Mouse (Mus musculus): ENCODE results near the gene Sde2. TPM values are rescaled to one million over a fixed set of nuclear protein-coding genes. Genes with fewer than 3 reads are reported as not detected.
"Not testable (repeated sequence)": the region's sequence is repeated elsewhere in the genome, so short reads cannot be mapped to it uniquely, and the experiment has no call there.

Sde2 gene
- total RNA-seq, 2 experiments from 2014 or later: 21.5 to 22.9 TPM

DNA sequence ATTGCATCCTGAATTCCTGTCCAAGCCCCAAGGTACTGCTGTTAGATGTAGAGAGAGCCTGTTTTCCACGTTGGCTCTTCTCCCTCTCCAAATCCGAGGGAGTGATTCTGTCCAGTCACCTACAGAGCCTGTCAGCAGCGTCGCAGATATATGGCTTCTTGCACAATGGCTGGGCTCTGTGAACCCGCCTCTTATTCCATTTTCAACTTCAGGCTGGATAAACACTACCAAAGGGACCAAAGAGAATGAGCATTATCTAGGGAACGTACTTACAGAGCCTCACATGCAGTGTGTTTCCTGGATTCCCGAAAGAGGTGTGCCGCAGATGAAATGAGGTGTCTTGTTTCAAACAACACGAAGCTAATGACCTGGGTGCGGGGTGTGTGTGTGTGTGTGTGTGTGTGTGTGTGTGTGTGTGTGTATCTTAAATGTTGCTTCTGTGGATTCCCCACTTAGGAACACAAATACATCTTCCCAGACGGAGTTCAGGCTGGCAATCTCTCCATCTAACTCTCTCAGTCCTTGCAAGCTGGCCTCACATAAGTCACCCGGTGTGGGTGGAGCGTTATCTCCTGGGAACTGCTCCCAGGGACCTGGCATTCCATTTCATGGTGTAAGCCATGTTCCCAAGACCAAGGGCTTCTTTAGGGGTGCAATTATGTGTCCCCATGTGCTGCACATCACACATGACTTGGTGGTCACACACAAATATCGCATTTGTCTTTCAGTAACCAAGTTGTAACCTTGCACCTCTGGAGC is 20.2 kb upstream of the Sde2 start:
- DNase-seq (ENCODE audit: low spot score in 2 of 2): no peak

DNA sequence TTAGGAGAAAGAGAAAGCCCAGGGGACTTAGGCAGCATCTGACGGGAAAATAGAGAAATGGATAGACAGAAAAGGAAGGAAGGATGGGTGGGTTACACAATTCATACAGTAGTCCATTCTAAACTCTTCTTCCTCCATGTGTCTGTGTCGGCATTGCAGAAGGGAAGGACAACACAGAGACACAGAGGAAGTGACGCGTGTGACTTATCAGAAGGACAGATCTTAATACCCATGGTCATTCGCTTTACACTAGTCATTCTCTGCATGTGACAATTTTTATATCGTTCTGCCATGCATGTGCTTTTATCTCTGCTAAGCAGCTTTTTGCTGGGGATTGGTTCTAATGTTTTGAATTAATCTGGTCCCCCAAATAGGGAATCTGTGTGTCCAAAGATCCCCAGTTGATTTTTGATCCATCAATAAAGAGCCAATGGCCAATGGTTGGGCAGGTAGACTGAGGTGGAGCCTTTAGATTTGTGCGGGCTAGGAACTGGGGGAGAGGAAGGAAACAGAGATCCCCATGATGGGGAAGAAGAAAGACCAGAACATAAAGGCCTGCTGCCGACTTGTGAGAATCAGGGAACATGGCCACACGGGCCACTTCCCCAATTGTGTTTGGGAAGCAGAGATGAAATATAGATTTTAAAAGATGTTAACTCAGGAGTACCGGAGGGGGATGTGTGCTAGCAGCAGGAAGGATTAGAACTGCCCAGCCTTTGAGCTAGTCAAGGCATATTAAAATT is 15.5 kb upstream of the Sde2 start:
- DNase-seq (ENCODE audit: low spot score in 2 of 2): no peak

DNA sequence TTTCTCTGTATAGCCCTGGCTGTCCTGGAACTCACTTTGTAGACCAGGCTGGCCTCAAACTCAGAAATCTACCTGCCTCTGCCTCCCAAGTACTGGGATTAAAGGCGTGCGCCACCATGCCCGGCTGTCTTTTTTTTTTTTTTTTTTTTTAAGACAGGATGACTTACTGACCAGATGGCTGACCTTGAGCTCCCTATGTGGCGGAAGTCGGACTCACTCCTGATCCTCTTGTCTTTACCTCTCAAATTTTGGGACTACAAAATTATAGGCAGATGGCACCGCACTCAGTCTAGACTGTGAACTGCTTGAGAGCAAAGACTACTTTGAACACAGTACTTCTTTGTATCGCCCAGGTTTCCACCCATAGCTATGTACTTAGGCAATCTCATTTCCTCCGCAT is 14.5 kb upstream of the Sde2 start:
- not testable (repeated sequence) for DNase-seq (ENCODE audit: low spot score in 2 of 2)

DNA sequence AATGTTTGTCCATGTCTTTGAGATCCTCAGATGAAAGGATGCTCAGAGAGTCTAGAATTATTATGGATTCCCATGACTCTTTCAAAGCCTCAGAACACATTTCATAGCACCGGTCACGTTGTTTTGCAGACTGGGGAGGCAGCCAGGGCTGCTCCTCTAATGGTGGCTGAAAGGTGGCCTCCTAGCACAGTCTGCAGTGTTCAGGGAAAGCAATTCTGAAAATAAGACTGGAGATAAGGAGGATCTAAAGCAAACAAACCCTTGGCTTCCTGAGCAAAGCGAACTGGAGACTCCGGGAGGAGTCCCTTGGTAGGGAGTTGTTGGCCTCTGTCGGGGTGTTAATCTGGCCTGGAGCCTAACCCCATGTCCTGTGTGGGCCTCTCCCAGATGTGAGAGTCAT is 13.7 kb upstream of the Sde2 start:
- no peak for DNase-seq (ENCODE audit: low spot score in 2 of 2)

DNA sequence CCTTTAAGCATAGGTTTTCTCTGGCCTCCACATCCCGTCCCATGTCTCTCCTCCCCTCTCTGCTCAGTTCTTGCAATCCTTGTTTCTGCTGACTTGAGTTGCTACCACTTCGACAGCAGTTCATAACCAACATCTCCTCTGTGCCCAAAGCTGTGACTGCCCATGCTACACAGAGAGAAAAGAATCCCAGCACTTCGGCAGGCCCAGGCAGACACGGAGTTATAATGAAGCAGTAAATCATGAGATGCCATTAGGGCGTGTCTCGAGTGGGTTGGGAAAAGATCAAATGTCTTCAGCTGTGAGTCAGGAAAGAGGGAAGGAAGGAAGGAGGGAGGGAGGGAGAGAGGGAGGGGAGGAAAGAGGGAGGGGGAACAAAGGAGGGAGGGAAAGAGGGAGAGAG is 12.9 kb upstream of the Sde2 start:
- no peak for DNase-seq (ENCODE audit: low spot score in 2 of 2)

DNA sequence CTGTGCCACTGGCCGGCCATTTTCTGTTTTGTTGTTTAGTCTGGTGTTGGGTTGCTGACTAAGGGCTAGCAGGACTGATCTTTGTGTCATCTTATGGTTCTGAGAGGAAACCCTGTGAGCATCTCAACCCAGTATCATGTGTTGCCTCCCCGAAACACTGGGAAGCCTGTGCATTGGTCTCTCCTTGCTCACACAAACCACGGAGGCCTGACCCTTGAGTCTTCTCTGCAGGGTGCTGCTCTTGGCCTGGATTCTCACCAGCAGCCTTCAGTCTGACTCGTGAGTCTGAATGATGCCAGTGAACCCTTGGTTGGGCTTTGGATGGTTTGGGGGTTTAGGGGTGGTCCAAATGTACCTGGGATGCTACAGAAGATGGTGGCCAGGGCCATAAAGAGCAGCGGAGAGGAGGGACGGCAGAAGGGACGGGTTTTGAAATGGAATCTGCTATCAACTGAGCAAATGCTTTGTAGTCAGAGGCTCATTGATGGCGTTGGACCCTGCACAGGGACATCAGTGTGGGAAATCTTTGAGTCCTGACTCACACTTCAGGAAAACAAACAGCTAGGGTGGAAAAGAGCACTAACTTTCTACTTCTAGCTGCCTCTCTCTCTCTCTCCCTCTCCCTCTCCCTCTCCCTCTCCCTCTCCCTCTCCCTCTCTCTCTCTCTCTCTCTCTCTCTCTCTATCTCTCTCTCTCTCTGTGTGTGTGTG is 11.6 kb upstream of the Sde2 start:
- no peak for DNase-seq (ENCODE audit: low spot score in 2 of 2)

DNA sequence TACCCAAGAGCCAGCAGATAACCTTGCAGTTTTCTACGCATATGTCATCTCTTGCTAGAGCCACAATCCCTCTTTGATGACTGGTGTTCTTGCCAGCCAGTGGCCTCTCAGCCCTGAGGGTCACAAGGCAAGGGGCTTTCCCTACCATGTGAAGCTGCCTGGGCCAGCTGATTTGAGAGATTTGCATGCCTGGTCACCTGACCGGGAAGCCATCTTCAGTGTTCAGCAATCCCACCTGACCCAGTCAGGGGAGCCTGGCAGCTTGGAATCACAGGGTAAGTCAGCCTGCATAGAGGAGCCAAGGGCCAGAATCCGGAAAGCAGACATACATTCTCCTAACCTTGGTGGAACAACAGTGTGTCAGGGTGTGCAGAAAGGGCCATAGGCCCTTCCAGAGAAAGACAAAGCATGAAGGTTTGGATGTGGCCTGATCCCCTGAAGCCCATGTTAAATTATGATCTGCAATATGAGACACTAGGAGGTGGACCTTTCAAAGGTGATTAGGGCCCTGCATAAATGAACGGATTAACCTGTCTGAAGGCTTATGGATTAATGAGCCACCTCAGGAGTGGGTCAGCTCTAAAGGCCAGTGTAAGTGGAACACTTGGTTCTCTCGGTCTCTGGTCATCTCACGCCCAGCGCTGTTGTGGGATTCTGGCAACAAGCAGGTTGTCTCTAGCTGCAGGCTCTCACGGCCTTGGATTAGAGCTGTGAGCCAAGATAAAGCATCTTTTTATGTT is 9.2 kb upstream of the Sde2 start:
- peak in 1 of 2 experiments; percentile 17 for DNase-seq (ENCODE audit: low spot score in 2 of 2)

DNA sequence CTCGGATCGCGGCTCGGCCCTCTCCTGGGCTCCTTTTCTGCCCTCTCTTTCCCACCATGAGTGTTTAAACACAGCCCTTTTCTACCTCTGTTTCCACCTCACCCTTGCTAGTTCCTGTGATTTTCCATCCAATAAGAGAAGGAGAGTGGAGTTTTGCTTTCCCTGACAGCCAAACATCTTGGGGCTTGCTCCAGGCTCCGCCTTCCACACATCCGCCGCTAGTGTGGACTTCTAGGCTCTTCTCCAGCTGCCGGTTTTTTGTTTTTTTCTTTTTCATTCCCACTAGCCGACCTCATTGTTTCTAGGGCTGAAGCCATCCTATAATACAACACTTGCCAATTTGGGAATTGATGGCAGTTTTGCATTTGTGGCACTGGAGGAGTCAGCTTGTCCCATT is 2.8 kb upstream of the Sde2 start:
- DNase-seq (ENCODE audit: low spot score in 2 of 2): peak; percentile 53 to 59

DNA sequence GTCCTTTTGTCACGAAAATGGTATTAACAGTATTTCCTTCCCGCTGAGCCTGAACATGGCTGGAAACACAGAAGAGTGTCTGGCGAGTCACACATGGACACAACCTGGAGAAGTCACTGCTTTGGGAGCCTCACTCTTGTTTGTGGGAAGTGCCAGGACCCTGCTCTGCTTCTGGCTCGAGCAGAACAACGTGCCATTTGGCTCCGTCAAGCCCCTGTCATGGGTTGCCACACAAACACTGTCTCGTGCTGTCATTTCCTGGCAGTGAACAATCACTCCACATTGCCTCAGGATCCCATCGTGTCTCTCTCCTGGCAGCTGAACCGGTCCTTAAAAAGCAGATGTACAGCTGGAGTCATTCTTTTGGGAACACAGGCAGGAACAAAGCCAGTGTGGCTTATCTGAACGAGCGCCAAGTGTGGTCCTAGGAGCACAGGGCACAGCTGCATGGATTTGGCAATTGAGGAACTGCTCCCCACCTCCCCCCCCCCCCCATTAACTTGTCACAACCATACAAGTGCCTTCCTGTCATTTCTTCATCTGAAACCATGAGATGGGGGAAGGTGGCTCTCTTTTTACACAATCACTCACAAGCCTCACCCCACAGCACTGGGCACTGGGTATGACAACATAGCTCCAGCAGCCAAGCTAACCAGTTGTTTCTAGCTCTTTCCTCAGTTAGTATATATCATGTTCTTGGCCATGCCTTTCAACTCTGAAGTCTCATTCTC is 2.3 kb upstream of the Sde2 start:
- peak; percentile 52 for DNase-seq (ENCODE audit: low spot score in 2 of 2)

DNA sequence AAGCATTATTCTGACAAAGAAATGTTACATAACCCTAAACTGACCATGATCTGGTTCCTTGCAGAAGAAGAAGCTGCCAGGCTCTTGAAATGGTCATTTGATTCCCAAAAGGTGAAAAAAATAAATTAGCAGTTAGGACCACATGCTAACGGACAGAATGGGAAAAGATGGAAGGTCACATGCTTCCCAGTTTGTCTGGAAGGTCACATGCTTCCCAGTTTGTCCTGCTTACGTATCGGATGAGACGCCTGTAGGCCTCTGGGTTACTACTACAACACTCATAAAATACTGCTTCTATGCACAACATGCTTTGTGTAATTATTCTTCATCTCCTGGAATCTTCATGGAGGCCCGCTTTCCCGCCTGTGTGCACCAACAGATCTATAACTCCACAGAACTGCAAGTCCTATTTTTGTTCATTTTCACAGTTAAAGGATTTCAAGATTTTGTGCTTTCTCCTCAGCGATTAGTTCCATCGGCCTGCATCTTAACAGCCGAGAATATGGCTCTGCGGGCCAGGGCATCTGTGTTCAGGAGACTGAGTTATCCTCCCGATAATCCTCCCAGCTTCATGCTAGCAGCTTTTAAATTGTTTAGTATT is 1.1 kb upstream of the Sde2 start:
- DNase-seq (ENCODE audit: low spot score in 2 of 2): no peak

DNA sequence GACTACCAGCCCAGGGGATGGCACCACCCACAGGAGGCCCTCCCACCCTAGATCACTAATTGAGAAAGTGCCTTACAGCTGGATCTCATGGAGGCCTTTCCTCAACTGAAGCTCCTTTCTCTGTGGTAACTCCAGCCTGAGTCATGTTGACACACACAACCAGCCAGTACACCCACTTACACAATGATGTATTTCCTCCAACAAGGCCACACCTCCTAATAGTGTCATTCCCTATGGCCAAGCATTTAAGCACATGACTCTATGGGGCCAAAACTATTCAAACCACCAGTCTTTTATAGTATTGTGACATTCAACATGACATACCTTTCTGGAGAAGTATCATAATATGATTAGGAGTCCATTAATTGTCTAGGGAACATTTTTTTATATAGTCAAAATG is 7.8 kb downstream of the Sde2 start:
- no peak for DNase-seq (ENCODE audit: low spot score in 2 of 2)

DNA sequence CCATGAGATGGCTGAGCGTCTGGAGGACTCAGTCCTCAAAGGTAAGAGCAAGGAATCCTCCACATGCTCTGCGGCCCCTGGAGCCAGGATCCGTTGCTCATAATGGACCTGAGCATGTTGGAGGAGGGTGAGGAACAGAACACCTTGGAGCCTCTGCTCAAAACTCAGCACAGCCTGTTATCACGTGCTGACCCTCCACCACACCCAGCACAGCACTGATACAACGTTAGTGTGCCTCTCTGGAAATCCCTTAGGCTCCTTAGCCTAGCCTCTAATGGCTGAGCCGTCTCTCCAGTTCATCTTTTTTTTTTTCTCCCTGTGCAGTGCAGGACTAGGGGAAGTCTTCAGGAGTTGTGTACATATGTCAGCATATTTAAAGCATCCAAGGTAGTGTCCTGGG is 9.1 kb downstream of the Sde2 start:
- no peak for DNase-seq (ENCODE audit: low spot score in 2 of 2)

DNA sequence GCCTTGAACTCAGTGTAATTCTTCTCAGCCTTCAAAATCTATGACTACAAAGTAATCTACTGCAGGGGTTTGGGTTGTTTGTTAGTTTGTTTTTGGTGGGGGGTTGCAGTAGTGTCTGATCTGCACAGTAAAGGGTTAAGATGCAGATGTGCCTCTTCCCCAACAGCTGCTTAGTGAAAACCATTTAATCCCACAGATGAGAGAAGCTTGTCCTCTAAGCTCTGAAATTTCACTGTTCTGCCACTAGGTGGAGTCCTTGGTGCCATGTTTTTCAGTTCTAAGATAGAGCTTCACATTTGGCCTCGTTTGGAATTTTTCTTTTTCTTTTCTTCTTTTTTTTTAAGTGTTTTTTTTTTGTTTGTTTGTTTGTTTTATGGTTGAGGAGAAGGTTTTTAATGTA is 12.7 kb downstream of the Sde2 start:
- no peak for DNase-seq (ENCODE audit: low spot score in 2 of 2)

DNA sequence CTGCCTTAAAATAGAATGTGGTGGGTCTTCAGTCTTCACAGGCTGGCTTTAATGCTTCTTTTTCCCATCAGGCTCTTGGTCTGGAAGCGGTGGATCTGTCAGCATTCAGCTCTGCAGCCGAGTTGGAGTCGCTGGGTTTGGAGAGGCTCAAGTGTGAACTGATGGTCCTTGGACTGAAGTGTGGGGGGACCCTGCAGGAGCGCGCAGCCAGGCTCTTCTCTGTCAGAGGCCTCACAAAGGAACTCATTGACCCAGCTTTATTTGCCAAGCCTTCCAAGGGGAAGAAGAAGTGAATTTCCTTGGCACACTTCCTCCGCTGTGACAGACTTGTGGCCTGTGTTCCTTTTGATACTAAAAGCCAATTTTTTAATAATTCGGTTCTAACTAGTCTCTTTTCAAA is 15.1 kb downstream of the Sde2 start:
- DNase-seq (ENCODE audit: low spot score in 2 of 2): no peak

DNA sequence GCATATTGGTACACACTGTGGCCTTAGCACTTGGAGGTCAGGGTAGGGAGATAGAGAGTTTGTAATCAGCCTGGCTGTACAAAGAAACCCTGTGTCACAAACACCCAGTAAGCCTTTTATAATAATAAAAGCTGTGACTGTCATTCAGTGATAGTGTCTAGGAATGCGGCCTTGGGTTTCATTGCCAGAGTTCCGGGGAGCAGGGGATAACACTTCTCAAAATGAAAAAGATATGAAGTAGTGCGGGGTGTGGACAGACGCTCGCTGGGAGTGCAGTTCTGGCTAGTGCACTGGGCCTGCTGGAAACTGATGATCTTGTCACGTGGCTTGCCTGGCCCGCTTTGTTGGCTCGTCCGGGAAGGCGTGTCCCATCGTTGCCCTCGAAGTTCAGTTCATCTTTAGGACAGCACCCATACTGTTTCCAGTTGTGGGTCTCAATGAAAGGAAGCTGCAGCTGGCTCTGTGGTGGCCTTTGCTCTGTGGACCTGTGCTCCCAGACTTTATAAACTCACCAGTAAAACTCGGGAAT is 19.3 kb downstream of the Sde2 start:
- no peak for DNase-seq (ENCODE audit: low spot score in 2 of 2)

DNA sequence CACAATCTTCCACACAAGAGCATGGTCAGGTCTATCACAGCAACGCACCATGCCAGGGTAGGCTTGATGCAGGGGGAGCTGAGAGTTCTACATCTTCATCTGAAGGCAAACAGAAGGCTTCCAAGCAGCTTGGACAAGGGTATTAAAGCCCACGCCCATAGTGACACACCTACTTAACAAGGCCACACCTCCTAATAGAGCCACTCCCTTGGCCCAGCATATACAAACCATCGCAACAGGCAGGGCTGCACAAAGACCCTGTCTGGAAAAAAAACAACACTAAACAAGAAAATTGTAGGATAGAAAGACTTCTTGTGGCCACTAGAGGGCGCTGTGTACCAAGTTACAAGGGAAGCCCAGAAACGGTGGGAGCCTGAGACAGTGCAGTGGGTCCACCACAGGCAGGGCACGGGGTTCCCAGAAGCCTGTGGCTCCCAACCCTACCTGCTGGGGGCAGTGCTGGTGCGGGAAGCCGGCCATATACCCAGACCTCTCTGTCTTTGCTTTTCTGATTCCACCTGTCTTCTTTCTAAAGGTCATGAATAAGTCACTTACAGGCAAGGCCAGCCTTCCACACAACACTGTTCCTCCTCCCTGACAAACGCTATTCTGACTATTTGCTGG is 23.0 kb downstream of the Sde2 start:
- peak; percentile 50 for DNase-seq (ENCODE audit: low spot score in 2 of 2)

DNA sequence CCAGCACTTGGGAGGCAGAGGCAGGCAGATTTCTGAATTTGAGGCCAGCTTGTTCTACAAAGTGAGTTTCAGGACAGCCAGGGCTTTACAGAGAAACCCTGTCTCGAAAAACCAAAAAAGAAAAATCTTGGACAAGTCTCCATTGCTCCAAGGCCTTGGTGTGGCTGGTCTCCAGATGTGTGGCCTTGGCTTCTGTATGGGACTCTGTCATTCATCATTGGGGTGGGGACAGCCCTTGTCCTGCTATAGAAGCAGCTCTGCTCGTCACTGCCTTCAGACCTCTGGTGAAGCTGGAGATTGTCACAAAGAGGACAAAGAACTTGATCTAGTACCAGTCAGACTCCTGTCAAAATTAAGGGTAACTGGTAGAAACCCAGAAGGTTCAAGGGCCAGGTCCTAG is 23.7 kb downstream of the Sde2 start:
- DNase-seq (ENCODE audit: low spot score in 2 of 2): peak in 1 of 2 experiments; percentile 32

DNA sequence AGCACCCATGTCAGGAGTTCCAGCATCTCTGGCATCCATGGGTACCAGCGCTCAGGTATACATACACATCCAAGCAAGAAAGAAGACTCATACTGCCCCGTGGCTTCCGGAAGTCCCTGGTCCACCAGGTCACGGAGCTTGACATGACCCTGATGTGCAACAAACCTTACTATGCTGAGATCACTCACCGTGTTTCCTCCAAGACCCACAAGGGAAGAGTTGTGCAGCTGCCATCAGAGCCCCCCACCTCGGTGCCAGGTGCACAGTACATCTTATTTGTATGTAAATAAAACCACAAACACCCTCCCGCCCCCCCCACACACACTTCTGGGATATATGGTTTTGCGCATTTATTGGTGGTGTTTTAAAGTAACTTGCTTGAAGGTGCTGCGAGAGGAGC is 24.2 kb downstream of the Sde2 start:
- no peak for DNase-seq (ENCODE audit: low spot score in 2 of 2)

DNA sequence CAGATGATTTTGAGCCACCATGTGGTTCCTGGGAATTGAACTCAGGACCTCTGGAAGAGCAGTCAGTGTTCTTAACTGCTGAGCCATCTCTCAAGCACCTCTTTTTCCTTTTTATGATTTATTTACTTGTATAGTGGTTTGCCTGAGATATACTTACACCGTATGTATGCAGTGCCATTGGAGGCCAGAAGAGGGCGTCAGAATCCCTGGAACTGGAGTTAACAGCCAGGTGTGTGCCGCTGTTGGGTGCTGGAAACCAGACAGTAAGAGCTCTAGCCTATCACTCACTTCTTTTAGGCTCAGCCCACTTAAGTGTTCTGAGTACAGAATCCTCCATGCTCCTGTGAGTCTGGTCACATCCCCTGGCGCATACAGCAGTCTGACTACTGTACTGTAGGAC is 26.5 kb downstream of the Sde2 start:
- DNase-seq (ENCODE audit: low spot score in 2 of 2): no peak

DNA sequence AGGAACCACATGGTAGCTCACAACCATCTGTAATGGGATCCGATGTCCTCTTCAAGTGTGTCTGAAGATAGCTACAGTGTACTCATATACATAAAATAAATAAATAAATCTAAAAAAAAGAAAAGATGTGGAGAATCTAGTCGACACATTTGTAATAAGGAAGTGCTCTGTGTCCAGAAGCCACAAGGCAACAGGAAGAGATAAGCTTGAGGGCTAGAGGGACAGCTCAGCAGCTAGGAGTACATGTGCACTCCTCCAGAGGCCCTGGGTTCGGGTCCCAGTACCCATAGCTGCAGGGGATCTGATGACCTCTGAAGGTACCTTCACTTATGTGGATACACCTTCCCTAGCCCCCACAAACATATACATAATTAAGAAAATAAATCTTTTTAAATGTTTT is 30.8 kb downstream of the Sde2 start:
- no peak for DNase-seq (ENCODE audit: low spot score in 2 of 2)
